Mouse (Mus musculus): ENCODE data around the gene Tram2. TPM values are rescaled to one million over a fixed set of nuclear protein-coding genes. Genes with fewer than 3 reads are reported as not detected.

Tram2 gene
- total RNA-seq (2023), result 9.8 TPM

DNA sequence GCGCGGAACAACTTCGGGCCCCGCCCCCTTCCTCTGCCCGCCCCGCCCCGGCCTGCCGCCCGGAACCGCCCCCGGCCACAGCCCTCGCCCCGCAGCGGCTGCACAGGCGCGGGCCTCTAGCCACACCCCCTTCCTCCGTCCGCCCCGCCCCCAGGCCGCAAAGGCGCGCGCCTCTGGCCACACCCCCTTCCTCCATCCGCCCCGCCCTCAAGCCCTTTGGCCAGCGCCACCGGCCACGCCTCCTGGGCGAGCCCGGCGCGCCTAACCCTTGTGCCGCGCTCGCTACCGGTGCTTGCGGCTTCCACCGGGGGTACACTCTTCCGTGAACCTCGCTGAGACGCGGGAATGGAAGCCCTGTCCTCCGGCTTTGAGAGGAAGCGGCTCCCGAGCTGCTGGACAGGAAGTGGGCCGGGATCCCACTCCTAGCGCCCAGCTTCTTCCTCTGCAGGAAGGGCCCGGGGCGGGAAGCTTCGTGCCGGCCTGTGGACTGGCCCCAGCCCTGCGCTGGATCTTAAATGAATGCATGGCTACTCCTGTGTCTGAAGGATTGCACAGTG is at the start of gene Tram2:
TSS of gene Tram2 (minus strand) at position 13 of the 557 bp plus-strand sequence.

DNA sequence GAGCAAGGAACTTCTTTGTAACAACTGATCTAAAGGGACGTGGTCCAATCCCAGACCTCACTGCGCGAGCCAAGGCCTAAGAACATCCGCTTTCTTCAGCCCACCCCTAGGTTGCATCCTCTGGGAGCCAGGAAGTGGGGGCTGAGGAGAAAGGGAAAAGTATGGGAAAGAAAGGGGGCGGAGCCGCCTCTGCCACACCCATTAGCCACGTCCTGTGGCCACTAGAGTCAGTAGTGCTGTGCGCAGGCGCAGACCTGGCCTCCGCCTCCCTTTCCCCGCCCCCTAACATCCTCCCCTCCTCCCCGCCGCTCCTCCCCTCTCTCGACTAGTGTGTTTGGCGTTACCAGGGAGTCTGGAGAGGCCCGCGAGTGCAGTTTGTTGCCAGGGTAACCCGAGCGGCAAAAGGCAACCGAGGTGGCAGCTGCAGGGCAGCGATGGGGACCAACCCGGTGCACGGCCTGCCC is 127.7 kb downstream of the Tram2 start, which contains the start of gene Efhc1:
TSS of gene Efhc1 (plus strand) at position 327 of the 464 bp plus-strand sequence.

Other genes starting within 250 kb of the Tram2 start
- gene Paqr8, start 188.6 kb downstream of the Tram2 start, total RNA-seq (2023), result 7.2 TPM
- 0.80 TPM for gene Efhc1, start 127.6 kb downstream of the Tram2 start, total RNA-seq (2023)
- gene Tmem14a, start 139.3 kb upstream of the Tram2 start, total RNA-seq (2023), result 0.50 TPM
- gene Gsta3, start 161.4 kb upstream of the Tram2 start, total RNA-seq (2023), result 1.2 TPM